Mouse (Mus musculus) ES-Bruce4 (cell line): Measurements from ENCODE around the gene Crygd.
A peak's percentile ranks its signal among the peaks of the same experiment; 100 is the strongest.

Experiments used
- CTCF ChIP-seq: IDR thresholded peaks from one replicate; pipeline ENCODE4 v1.8.1; 2011; ENCODE audit warnings: low read depth, low read length
- EP300 ChIP-seq: IDR thresholded peaks from 2 replicates; pipeline ENCODE4 v1.6.1; 2011; ENCODE audit warnings: low read depth, low read length; ENCODE audit not compliant: insufficient read depth
- POLR2A ChIP-seq: IDR thresholded peaks from one replicate; pipeline ENCODE4 v1.8.1; 2011; ENCODE audit warnings: low read length; ENCODE audit not compliant: insufficient read depth

GRCm38 (mm10) chr1:65040806-65041205 lies 22.4 kb downstream of the Crygd start:
- TF ChIP-seq CTCF (no peak), EP300 (peak; percentile 83), POLR2A (no peak)
